Mouse (Mus musculus) cerebellum, adult 2 months (tissue): ENCODE measurements around the gene Frmd4a.

Experiments used
- CTCF ChIP-seq: fragments of 200-500 bp; IDR thresholded peaks from 2 replicates; pipeline ENCODE4 v1.5.1; 2011; ENCODE audit warnings: low read depth, mild to moderate bottlenecking, control low read depth, low read length, moderate library complexity, borderline replicate concordance; ENCODE audit not compliant: insufficient read depth
- POLR2A ChIP-seq: fragments of 200-500 bp; IDR thresholded peaks from 2 replicates; pipeline ENCODE4 v1.6.1; 2011; ENCODE audit warnings: low read length, control low read depth, borderline replicate concordance; ENCODE audit not compliant: insufficient read depth

DNA sequence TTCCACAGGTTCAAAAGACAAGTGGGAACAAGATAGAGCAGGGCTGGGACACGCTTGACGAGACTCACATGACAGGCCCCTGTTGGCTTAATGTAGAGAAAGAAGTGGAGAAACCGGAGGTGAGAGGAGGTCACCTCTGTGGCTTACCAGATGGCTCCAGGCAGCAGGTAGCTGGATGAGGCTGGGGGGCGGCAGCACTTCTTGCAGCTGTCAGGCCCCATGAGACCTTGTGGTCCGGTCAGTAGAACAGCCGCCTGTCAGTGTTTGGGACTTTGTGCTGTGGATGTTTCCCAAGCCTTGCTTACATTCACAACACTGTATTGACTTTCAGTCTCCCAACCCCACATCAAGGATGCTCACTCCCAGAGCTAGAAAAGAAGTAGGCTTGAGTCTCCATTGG, 515.4 kb downstream of the Frmd4a start:
- TF ChIP-seq POLR2A (no peak), CTCF (no peak)
